Mouse (Mus musculus) liver, embryonic 14.5 days (tissue): Measurements from ENCODE around the gene Efna1.

ENCODE experiments used
- CTCF ChIP-seq: IDR thresholded peaks from 2 replicates; pipeline ENCODE4 v1.5.1; 2016; ENCODE audit warnings: antibody characterized with exemption, low read depth, control low read depth
- EP300 ChIP-seq: IDR thresholded peaks from 2 replicates; pipeline ENCODE4 v1.6.1; 2016; ENCODE audit warnings: antibody characterized with exemption, low read depth

GRCm38 (mm10) chr3:89315195-89315929 lies 34.4 kb upstream of the Efna1 start:
- TF ChIP-seq CTCF (peak; percentile 95), EP300 (no peak)
